Mouse (Mus musculus) hindbrain, embryonic 11.5 days (tissue): ENCODE measurements around the gene Shld1. TPM values are rescaled to one million over a fixed set of nuclear protein-coding genes. Genes with fewer than 3 reads are reported as not detected.

Experiments used
- ATAC-seq: fragments of 200-750 bp; cut with Nextera tagmentation; 2 replicates; pipeline ENCODE4 v1.8.0; 2017; ENCODE audit warnings: mild to moderate bottlenecking, moderate TSS enrichment, moderate library complexity; ENCODE audit not compliant: low FRiP score
- DNase-seq: peaks from one replicate; pipeline ENCODE4 v3.0.0-alpha.2; 2015; ENCODE audit warnings: low spot score
- H3K27ac ChIP-seq: fragments of 300-500 bp; sonication (generic); 2 replicates; pipeline ENCODE4 v1.5.1; 2014; ENCODE audit warnings: mild to moderate bottlenecking, low read depth, low read length
- H3K27me3 ChIP-seq: fragments of 300-500 bp; sonication (generic); 2 replicates; pipeline ENCODE4 v1.6.1; 2014; ENCODE audit warnings: mild to moderate bottlenecking, low read length, moderate library complexity, mixed read lengths; ENCODE audit not compliant: control insufficient read depth, insufficient read depth
- H3K36me3 ChIP-seq: fragments of 300-500 bp; sonication (generic); 2 replicates; pipeline ENCODE4 v1.6.1; 2014; ENCODE audit warnings: mild to moderate bottlenecking, low read length, moderate library complexity, mixed read lengths; ENCODE audit not compliant: control insufficient read depth, insufficient read depth
- H3K4me1 ChIP-seq: fragments of 300-500 bp; sonication (generic); replicated peaks from 2 replicates; pipeline ENCODE4 v1.6.1; 2014; ENCODE audit warnings: low read length, mixed read lengths; ENCODE audit not compliant: control insufficient read depth, insufficient read depth
- H3K4me2 ChIP-seq: fragments of 300-500 bp; sonication (generic); replicated peaks from 2 replicates; pipeline ENCODE4 v1.6.1; 2014; ENCODE audit warnings: mild to moderate bottlenecking, low read depth, low read length
- H3K4me3 ChIP-seq: fragments of 300-500 bp; sonication (generic); 2 replicates; pipeline ENCODE4 v1.5.1; 2014; ENCODE audit warnings: low read depth, low read length
- H3K9ac ChIP-seq: fragments of 300-500 bp; sonication (generic); 2 replicates; pipeline ENCODE4 v1.6.1; 2014; ENCODE audit warnings: low read depth, low read length
- H3K9me3 ChIP-seq: fragments of 300-500 bp; sonication (generic); 2 replicates; pipeline ENCODE4 v1.6.1; 2016; ENCODE audit warnings: low read length; ENCODE audit not compliant: control insufficient read depth
- WGBS: fragments of 180-500 bp; shearing (Covaris S2); extraction: QIAGEN DNeasy Blood & Tissue Kit; methylation state at CpG from one replicate; pipeline ENCODE4 v1.1.7; 2014; 5-methylcytosine and 5-hydroxymethylcytosine counted together
- polyA plus RNA-seq: library from polyadenylated mRNA; unstranded; fragments of >200 nt; fragmentation: Nextera tagmentation; extraction: Ambion mirVana; gene quantifications from 2 replicates; pipeline ENCODE4 v1.2.1, GENCODE M21; 2014

Gene Shld1
- polyA plus RNA-seq, 1 experiment from 2014 or later, result 20.0 TPM

- Histone ChIP-seq H3K36me3 (no peaks in the 10 kb centered on the region), H3K27me3 (no peaks in the 10 kb centered on the region), H3K27ac (no peak overlapping the region), H3K4me2 (no peak overlapping the region), H3K4me3 (no peak overlapping the region), H3K4me1 (no peaks in the 10 kb centered on the region), H3K9ac (no peak overlapping the region), H3K9me3 (no peaks in the 10 kb centered on the region)
- no peak for ATAC-seq
- 96% methylated on average over 3 of the region's 3 CpGs for WGBS
- no peak for DNase-seq
Measured at GRCm38 (mm10) chr2:132714946-132715345, 28.2 kb downstream of the Shld1 start.

DNA sequence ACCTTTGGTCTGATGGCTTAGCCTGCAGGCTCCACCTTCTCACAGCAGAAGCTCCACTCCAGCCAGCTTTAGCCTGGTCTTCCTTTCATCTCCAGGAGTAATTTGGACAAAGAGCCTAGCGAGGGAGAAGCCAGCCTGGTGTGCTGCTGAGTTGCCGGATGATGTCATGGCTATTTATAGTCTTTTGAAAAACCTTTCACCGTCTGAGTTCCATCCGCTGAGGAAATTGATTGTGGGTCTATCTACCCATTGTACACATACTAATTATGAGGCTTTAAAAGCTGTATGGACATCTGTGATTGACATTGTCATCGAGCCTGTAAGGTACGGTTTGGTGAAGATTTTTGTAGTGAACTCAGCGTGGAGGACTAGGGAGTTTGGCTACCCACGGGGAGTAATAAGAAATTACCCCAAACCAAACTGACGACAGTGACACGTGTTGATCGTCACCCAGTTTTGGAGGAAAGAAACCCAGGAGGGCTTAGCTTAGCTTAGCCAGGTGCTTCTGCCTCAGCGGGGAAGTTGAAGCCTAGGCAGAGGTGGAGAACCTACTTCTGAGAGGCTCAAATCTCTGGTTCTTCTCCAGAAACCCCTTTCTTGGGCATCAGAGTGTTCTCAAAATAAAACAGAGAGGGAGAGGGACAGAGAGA, 28.8 kb downstream of the Shld1 start:
- Histone ChIP-seq H3K36me3 (no peaks in the 10 kb centered on the region), H3K27ac (no peak overlapping the region), H3K9ac (no peak overlapping the region), H3K27me3 (no peaks in the 10 kb centered on the region), H3K4me1 (no peaks in the 10 kb centered on the region), H3K4me3 (no peak overlapping the region), H3K9me3 (no peaks in the 10 kb centered on the region), H3K4me2 (no peak overlapping the region)
- 59% methylated on average over 12 of the region's 12 CpGs for WGBS
- DNase-seq (peak; percentile 28), ATAC-seq (0 out of 2 replicates have a peak, but pooled peaks have one; percentile 30)

DNA sequence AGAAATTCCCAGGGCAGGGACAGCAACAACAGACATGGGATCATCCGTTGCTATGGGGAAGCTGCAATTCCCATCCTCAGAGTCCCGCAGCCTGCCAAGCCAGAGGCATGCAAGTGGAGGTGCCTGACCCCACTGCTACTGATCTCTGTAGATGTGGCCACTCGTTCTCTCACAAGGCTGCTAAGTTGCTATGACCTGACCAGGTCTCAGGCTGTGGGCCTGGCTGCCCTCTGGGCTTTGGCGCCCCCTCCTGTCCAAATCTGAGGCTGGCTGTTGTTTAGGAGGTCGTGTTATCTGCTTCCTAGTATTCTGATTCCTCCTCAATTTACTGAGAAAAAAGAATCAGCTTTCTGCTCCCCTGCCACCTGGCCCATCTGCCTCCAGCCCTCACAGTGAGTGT, 29.4 kb downstream of the Shld1 start:
- H3K27ac ChIP-seq, result no peak overlapping the region

DNA sequence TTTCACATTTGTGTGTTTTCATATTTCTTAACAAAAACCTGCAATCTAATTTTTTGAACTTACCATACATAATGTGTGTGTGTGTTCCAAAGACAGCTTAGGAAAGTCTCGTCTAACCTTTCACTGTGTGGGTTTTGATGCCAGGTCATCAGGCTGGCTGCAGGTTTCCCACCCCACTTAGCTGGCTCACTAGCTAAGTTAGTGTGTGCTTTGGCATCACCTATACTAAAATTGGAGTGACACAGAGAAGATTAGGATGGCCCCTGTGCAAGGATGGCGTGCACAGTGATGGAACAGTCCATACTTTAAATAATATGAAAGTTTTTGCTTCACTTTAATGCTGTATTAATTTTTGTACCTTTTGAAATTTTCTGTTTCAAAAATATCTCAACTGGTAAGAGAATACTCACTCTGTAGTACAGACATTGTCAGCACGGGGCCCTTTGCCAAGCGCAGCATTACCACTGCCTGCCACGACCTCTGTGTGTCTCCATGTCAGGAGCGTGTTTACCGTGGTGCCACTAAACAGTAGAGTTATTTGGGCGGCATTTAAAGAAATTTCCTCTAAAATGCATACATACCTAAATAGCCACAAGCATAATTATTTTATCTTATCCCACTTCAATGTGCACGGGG, 30.3 kb downstream of the Shld1 start:
- no peaks in the 10 kb centered on the region for H3K27me3 ChIP-seq
- DNase-seq (no peak), ATAC-seq (no peak)
- no peak overlapping the region for H3K27ac ChIP-seq
- no peaks in the 10 kb centered on the region for H3K4me1 ChIP-seq
- no peak overlapping the region for H3K4me3 ChIP-seq
- H3K9ac ChIP-seq, result no peak overlapping the region
- H3K9me3 ChIP-seq, result no peaks in the 10 kb centered on the region
- H3K4me2 ChIP-seq, result no peak overlapping the region
- H3K36me3 ChIP-seq, result no peaks in the 10 kb centered on the region
- WGBS, result 91% methylated on average over 9 of the region's 9 CpGs

More for the DNA sequence above, 29.4 kb downstream of the Shld1 start:
- H3K9me3 ChIP-seq, result no peaks in the 10 kb centered on the region
- DNase-seq (peak; percentile 54), ATAC-seq (0 out of 2 replicates have a peak, but pooled peaks have one; percentile 51)
- H3K4me2 ChIP-seq, result no peak overlapping the region
- no peaks in the 10 kb centered on the region for H3K36me3 ChIP-seq
- H3K4me3 ChIP-seq, result no peak overlapping the region
- 48% methylated on average over 5 of the region's 5 CpGs for WGBS
- no peaks in the 10 kb centered on the region for H3K27me3 ChIP-seq
- no peak overlapping the region for H3K9ac ChIP-seq
- no peaks in the 10 kb centered on the region for H3K4me1 ChIP-seq

- Histone ChIP-seq H3K27ac (no peak overlapping the region), H3K4me1 (no peaks in the 10 kb centered on the region), H3K9ac (no peak overlapping the region), H3K36me3 (no peaks in the 10 kb centered on the region), H3K4me2 (no peak overlapping the region), H3K27me3 (no peaks in the 10 kb centered on the region), H3K9me3 (no peaks in the 10 kb centered on the region), H3K4me3 (no peak overlapping the region)
- ATAC-seq (no peak), DNase-seq (no peak)
- WGBS, result 91% methylated on average over 5 of the region's 5 CpGs
Measured at GRCm38 (mm10) chr2:132717537-132717912, 30.8 kb downstream of the Shld1 start.

GRCm38 (mm10) chr2:132720921-132721566, 34.3 kb downstream of the Shld1 start:
- ATAC-seq (no peak), DNase-seq (no peak)
- H3K36me3 ChIP-seq, result no peaks in the 10 kb centered on the region
- H3K9ac ChIP-seq, result no peak overlapping the region
- H3K27me3 ChIP-seq, result no peaks in the 10 kb centered on the region
- H3K9me3 ChIP-seq, result no peaks in the 10 kb centered on the region
- 79% methylated on average over 9 of the region's 9 CpGs for WGBS
- no peak overlapping the region for H3K4me3 ChIP-seq
- no peak overlapping the region for H3K27ac ChIP-seq
- H3K4me1 ChIP-seq, result no peaks in the 10 kb centered on the region
- no peak overlapping the region for H3K4me2 ChIP-seq

DNA sequence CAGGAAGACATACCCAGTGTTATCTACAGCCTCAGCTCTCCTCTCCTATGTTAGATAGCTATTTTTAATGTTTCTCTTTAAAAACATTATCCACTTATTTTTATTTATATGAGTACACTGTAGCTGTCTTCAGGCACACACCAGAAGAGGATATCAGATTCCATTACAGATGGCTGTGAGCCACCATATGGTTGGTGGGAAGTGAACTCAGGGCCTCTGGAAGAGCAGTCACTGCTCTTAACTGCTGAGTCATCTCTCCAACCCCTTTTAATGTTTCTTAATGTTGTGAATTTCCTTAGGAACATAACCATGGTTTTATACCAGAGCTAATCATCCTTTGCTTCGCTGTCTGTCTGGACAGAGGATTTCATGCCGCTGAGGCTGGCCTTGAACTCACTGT, 35.1 kb downstream of the Shld1 start:
- 93% methylated on average over 2 of the region's 2 CpGs for WGBS
- H3K4me1 ChIP-seq, result no peaks in the 10 kb centered on the region
- no peak overlapping the region for H3K4me3 ChIP-seq
- no peaks in the 10 kb centered on the region for H3K36me3 ChIP-seq
- no peaks in the 10 kb centered on the region for H3K9me3 ChIP-seq
- no peaks in the 10 kb centered on the region for H3K27me3 ChIP-seq
- DNase-seq (no peak), ATAC-seq (no peak)
- H3K9ac ChIP-seq, result no peak overlapping the region
- no peak overlapping the region for H3K4me2 ChIP-seq
- H3K27ac ChIP-seq, result no peak overlapping the region

GRCm38 (mm10) chr2:132723958-132724431, 37.3 kb downstream of the Shld1 start:
- H3K4me1 ChIP-seq, result no peaks in the 10 kb centered on the region
- H3K27me3 ChIP-seq, result no peaks in the 10 kb centered on the region
- no peaks in the 10 kb centered on the region for H3K9me3 ChIP-seq
- no peak overlapping the region for H3K4me3 ChIP-seq
- 56% methylated on average over 5 of the region's 5 CpGs for WGBS
- DNase-seq (no peak), ATAC-seq (peak; percentile 63)
- no peak overlapping the region for H3K4me2 ChIP-seq
- H3K27ac ChIP-seq, result peak overlapping the region; percentile 64
- no peak overlapping the region for H3K9ac ChIP-seq
- H3K36me3 ChIP-seq, result no peaks in the 10 kb centered on the region
